Mouse (Mus musculus): ENCODE measurements at regions not wholly inside any gene's neighbourhood (a gene's known extent, or its start where the extent isn't known, plus 50 kb on each side); places are given as distances from the start of the nearest gene placed in this dataset.

DNA sequence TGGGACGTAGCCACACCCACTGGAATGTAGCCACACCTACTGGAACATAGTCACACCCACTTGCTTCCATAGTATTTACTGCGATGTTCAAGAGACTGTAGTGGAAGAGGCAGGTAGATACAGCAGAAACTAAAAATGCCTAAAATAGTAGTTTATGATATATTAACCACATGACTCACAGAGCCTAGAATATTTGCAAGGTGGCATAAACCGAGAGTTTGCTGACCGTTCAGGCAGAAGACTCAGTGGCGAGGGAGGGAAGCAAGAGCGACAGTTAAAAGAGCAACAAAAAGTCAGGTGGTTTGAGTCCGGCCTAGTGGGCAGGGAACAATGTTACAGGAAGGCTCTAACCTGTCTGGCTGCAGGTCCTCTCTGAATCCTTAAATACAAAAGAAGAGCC, 50.6 kb upstream of the Ado start:
- no peak for DNase-seq

DNA sequence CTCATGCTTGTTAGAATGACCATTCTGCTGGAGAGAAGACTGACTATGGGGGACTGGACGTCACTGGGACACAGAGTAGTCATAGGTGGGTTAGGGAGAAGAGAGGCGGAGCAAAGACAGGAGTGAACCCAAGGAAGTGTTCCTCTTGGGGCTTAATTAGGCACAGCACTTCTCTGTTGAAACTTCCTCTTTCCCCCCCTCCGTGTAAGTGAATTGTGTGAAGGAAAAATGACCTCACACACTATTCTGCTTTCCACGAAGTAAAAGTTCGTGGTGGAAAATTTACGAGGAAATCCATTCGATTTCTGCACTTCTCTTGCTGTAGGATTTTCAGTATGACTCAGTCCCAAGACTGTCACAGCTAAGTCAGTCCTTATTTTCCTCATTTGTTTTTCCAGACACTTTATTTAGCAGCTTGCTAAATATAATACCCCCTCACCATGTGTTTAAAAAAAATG, 49.9 kb upstream of the Ado start:
- no peak for DNase-seq

Data from cerebellum, postnatal 36 days (tissue).